Mouse (Mus musculus) bone marrow macrophage, adult 2 months (primary cell): ENCODE data around the gene Gfral. TPM values are rescaled to one million over a fixed set of nuclear protein-coding genes. Genes with fewer than 3 reads are reported as not detected.

Source experiments
- H3K27ac ChIP-seq: 2 replicates; pipeline ENCODE4 v1.5.1; 2012; ENCODE audit warnings: low read depth, low read length; ENCODE audit not compliant: insufficient read depth
- H3K4me1 ChIP-seq: 2 replicates; pipeline ENCODE4 v1.6.1; 2012; ENCODE audit warnings: low read length; ENCODE audit not compliant: control insufficient read depth, insufficient read depth
- H3K4me3 ChIP-seq: 2 replicates; pipeline ENCODE4 v1.5.1; 2012; ENCODE audit warnings: mild to moderate bottlenecking, low read length, moderate library complexity; ENCODE audit not compliant: insufficient read depth
- CTCF ChIP-seq: IDR thresholded peaks from 2 replicates; pipeline ENCODE4 v1.5.1; 2012; ENCODE audit warnings: low read depth, mild to moderate bottlenecking, low read length, moderate library complexity
- POLR2A ChIP-seq: IDR thresholded peaks from 2 replicates; pipeline ENCODE4 v1.6.1; 2012; ENCODE audit warnings: mild to moderate bottlenecking, low read depth, low read length, borderline replicate concordance
- polyA plus RNA-seq: library from polyadenylated mRNA; stranded (reverse); fragments of >200 nt; gene quantifications from 2 replicates; pipeline ENCODE4 v1.2.4, GENCODE M21; 2012; ENCODE audit not compliant: missing spikeins, insufficient read depth, insufficient read length

Gene Gfral
- polyA plus RNA-seq = not detected in 2 replicates

DNA sequence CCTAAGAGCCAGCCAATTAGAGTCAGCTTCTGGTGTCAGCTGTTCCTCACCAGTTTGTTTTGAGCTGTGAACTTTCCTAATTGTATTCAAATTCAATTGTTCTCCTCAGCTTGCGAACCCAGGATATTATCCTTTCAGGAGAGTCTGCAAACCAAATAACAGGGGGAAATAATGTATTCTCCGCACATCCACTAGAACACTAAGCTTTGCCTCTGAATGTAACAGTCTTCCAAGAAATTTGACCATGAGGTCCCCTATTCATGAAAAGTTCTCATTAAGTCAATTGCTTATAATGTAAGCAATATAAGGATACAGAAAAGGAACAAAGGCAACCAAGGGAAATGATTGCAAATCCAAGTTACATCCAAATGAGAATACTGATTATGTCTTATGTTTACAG is at the start of gene Gfral:
TSS of gene Gfral (minus strand) at position 101 of the 400 bp plus-strand sequence.
- H3K4me1 ChIP-seq = no peaks in the 10 kb centered on the region
- H3K27ac ChIP-seq = no peak within 1 kb of the TSS
- TF ChIP-seq POLR2A = no peak
- no peak within 1 kb of the TSS for H3K4me3 ChIP-seq

GRCm38 (mm10) chr9:76257731-76258130 is 44.3 kb upstream of the Gfral start:
- TF ChIP-seq CTCF (no peak), POLR2A (no peak)
- Histone ChIP-seq H3K27ac (no peak overlapping the region), H3K4me1 (no peaks in the 10 kb centered on the region), H3K4me3 (no peak overlapping the region)

DNA sequence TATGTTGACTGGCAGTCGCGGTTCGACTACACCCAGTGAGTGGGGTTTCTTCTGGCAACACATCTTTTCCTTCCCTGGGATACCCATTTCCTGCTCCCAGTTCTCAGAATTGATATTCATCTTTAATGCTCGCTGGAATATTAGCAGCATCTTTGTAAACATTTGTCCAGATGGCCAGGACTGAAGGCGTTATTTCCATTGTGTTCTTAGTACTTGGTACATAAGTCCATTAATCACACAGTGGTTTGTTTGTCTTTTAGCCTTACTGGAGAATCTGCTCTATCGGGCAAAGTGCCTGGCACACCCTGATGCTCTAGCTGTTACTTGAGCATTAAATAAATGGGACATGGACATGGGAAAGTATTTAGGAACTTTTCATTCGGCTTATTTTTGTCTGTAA is 39.1 kb upstream of the Gfral start:
- Histone ChIP-seq H3K4me3 (no peak overlapping the region), H3K27ac (no peak overlapping the region), H3K4me1 (no peaks in the 10 kb centered on the region)
- TF ChIP-seq POLR2A (no peak), CTCF (no peak)

DNA sequence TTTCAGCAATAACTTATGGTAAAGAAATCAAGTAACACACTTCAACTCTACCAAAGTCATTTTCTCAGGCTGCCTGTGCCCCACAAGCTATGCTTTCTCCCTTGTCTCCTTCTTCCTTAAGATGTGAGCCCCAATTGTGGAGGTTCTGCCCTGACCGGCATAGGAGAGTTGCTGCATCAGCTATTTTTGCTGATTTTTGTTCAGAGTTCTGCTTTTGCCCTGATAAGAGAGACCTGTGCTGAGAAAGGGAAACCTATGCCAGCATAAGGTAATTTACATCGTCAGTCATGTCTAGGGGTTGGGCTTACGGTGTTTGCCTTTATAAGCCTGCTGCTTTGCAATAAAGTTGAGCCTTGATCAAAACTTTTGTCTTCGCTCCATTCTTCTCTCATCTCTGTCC is 38.7 kb upstream of the Gfral start:
- Histone ChIP-seq H3K4me3 (no peak overlapping the region), H3K4me1 (no peaks in the 10 kb centered on the region), H3K27ac (no peak overlapping the region)
- TF ChIP-seq POLR2A (no peak), CTCF (no peak)

GRCm38 (mm10) chr9:76242322-76242721 is 28.9 kb upstream of the Gfral start:
- H3K4me1 ChIP-seq = no peaks in the 10 kb centered on the region
- TF ChIP-seq POLR2A = no peak
- no peak for TF ChIP-seq CTCF
- H3K27ac ChIP-seq = no peak overlapping the region
- no peak overlapping the region for H3K4me3 ChIP-seq

GRCm38 (mm10) chr9:76237946-76238345 is 24.5 kb upstream of the Gfral start:
- no peak for TF ChIP-seq CTCF
- TF ChIP-seq POLR2A = no peak
- no peaks in the 10 kb centered on the region for H3K4me1 ChIP-seq
- H3K4me3 ChIP-seq = no peak overlapping the region
- H3K27ac ChIP-seq = no peak overlapping the region

DNA sequence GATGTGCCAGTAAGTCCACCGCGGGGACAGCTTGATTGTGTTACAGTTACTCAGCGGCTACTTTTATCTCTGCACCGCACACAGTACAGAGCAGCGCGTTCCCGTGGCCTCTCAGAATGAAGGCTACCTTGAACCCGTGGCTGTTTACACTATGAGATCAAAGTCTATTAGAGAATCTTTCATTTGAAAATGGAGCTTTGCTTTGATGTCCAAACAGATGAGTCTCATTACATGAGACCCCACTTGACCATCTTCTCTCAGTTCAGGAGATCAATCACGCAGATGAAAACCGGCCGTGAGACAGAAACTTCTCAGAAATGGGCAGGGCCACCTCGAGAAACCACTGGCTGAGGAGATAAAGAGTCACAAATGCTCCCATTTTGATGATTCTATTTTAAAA is 23.8 kb upstream of the Gfral start:
- Histone ChIP-seq H3K4me1 (no peaks in the 10 kb centered on the region), H3K27ac (no peak overlapping the region), H3K4me3 (no peak overlapping the region)
- TF ChIP-seq POLR2A (no peak), CTCF (no peak)

GRCm38 (mm10) chr9:76236626-76237025 is 23.2 kb upstream of the Gfral start:
- H3K4me3 ChIP-seq = no peak overlapping the region
- H3K4me1 ChIP-seq = no peaks in the 10 kb centered on the region
- no peak for TF ChIP-seq POLR2A
- TF ChIP-seq CTCF = no peak
- no peak overlapping the region for H3K27ac ChIP-seq

- no peak overlapping the region for H3K27ac ChIP-seq
- no peak overlapping the region for H3K4me3 ChIP-seq
- H3K4me1 ChIP-seq = no peaks in the 10 kb centered on the region
- TF ChIP-seq CTCF (no peak), POLR2A (no peak)
Observed at GRCm38 (mm10) chr9:76235945-76236503, 22.6 kb upstream of the Gfral start.

DNA sequence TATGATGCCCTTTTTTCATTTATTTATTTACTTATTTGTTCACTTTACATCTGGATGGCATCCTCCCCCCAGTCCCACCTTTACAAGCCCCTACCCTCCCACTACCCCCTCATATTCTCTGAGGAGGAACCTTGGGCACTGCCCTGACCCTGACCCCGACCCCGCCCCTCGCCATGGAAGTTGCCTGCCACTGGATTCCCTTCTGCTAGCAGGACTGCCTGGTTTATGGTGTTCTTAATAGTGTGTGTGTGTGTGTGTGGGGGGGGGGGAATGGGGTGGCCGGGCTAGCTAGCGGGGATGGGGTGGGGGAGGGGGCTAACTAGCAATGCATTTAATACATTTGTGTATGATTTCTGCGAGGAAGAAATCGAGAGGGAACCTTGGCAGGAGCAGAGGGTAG is 21.4 kb upstream of the Gfral start:
- no peak for TF ChIP-seq CTCF
- TF ChIP-seq POLR2A = no peak

DNA sequence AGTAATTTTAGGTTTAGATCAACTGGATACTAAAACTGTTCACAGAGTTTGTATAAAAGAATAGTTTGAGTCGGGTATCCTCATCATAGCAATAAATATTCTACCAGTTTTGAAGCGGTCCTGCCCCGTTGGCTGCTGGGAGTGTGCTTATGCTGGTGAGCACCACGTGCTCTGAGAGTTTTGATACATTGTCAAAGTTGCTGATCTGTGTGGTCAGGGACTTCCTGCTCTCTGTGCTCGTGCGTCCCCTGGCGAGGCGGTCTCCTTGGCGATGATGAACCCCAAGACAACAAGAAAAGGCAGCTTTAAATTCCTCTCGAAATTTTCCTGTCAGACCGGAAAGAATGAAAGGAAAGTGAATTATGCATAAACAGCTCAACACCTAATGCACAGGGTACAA is 16.9 kb upstream of the Gfral start:
- Histone ChIP-seq H3K27ac (no peak overlapping the region), H3K4me1 (no peaks in the 10 kb centered on the region), H3K4me3 (no peak overlapping the region)
- TF ChIP-seq POLR2A (no peak), CTCF (no peak)

More for the DNA sequence above, 21.4 kb upstream of the Gfral start:
- H3K4me1 ChIP-seq = no peaks in the 10 kb centered on the region
- H3K27ac ChIP-seq = no peak overlapping the region
- H3K4me3 ChIP-seq = no peak overlapping the region
